ENCODE assay signal across 23 mouse cellular contexts in genomic region chr1:41449972-41450371, GRCm38 (mm10).
"Had no signal": no experiment of that assay in that cellular context is flagged by ENCODE, and none has a peak within 500 bp of the region (broad histone marks: within the 10 kb centered on the region; RNA-seq: fewer than 3 reads in every experiment).

No protein-coding gene starts in this region.

- ATAC-seq: hindbrain, postnatal 0 days; intestine, embryonic 16.5 days had no signal

- DNase-seq: gastrocnemius, adult 2 months; gastrocnemius, postnatal 10 days; gastrocnemius, postnatal 25 days; heart, adult 18-20 months; heart, postnatal 10 days; heart, postnatal 4 days; kidney, adult 18-20 months; kidney, adult 8-10 months; kidney, postnatal 10 days; kidney, postnatal 25 days; kidney, postnatal 4 days had no signal

- H3K9ac ChIP-seq: heart, embryonic 12.5 days; hindbrain, embryonic 13.5 days; hindbrain, embryonic 15.5 days; limb, embryonic 12.5 days; liver, embryonic 14.5 days had no signal

- H3K4me1 ChIP-seq: heart, embryonic 10.5 days; hindbrain, embryonic 10.5 days; hindbrain, embryonic 13.5 days; hindbrain, embryonic 15.5 days; limb, embryonic 10.5 days; limb, embryonic 12.5 days had no signal

- H3K36me3 ChIP-seq: heart, embryonic 10.5 days; heart, embryonic 12.5 days; hindbrain, embryonic 10.5 days; hindbrain, embryonic 13.5 days; hindbrain, embryonic 15.5 days; limb, embryonic 10.5 days; limb, embryonic 12.5 days had no signal

- H3K9me3 ChIP-seq: heart, embryonic 10.5 days; heart, embryonic 12.5 days; hindbrain, embryonic 10.5 days; hindbrain, embryonic 13.5 days; hindbrain, embryonic 15.5 days; limb, embryonic 10.5 days; limb, embryonic 12.5 days had no signal

- H3K27me3 ChIP-seq: heart, embryonic 12.5 days; hindbrain, embryonic 13.5 days; hindbrain, embryonic 15.5 days; limb, embryonic 12.5 days had no signal

- H3K27ac ChIP-seq: gastrocnemius, adult 2 months; heart, embryonic 10.5 days; hindbrain, embryonic 10.5 days; hindbrain, embryonic 13.5 days; hindbrain, embryonic 15.5 days; hindbrain, postnatal 0 days; layer of hippocampus, adult 2 months; left cerebral cortex, adult 2 months; limb, embryonic 10.5 days; limb, embryonic 12.5 days; liver, embryonic 14.5 days had no signal

- H3K4me2 ChIP-seq: heart, embryonic 12.5 days; hindbrain, embryonic 13.5 days; hindbrain, embryonic 15.5 days; limb, embryonic 12.5 days had no signal

- H3K4me3 ChIP-seq: gastrocnemius, adult 2 months; heart, embryonic 10.5 days; heart, embryonic 12.5 days; hindbrain, embryonic 10.5 days; hindbrain, embryonic 13.5 days; hindbrain, embryonic 15.5 days; layer of hippocampus, adult 2 months; left cerebral cortex, adult 2 months; limb, embryonic 10.5 days; limb, embryonic 12.5 days had no signal
